Mouse (Mus musculus) frontal cortex, postnatal 14 days (tissue): ENCODE data around the gene Cyp46a1.

Experiments used
- DNase-seq, 2 experiments: peaks; one replicate each; pipeline ENCODE4 v3.0.0; 2022; ENCODE audit warnings: low spot score in 2 of 2

Cyp46a1 gene

DNA sequence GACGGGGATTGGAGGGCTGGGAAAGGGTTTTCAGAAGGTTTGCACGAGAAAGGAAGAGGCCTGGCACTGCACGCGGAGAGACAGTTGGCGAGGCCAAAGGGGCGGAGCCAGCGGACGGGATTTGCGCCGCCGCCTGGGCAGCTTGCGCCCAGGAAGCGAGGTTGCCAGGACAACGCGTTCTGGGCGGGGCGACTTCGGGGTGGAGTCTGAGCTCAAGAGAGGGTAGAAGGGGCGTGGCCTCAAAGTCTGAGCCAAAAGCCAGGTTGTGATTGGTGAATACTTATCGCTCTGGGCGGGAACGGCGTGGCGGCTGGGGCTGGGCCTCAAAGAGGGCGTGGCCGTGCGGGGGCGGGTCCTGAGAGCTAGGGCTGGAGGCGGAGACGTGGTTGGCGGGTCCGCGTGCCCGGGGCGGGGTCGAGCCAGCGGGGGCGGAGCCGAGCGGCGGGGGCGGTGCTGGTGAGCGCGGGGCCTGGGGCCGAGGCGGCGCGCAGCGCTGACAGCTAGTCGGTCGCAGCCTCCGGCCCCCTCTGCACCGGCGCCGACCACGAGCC, at the start of gene Cyp46a1:
TSS of gene Cyp46a1 (plus strand) at position 487 of the 551 bp plus-strand sequence.
- DNase-seq = peak; percentile 100

DNA sequence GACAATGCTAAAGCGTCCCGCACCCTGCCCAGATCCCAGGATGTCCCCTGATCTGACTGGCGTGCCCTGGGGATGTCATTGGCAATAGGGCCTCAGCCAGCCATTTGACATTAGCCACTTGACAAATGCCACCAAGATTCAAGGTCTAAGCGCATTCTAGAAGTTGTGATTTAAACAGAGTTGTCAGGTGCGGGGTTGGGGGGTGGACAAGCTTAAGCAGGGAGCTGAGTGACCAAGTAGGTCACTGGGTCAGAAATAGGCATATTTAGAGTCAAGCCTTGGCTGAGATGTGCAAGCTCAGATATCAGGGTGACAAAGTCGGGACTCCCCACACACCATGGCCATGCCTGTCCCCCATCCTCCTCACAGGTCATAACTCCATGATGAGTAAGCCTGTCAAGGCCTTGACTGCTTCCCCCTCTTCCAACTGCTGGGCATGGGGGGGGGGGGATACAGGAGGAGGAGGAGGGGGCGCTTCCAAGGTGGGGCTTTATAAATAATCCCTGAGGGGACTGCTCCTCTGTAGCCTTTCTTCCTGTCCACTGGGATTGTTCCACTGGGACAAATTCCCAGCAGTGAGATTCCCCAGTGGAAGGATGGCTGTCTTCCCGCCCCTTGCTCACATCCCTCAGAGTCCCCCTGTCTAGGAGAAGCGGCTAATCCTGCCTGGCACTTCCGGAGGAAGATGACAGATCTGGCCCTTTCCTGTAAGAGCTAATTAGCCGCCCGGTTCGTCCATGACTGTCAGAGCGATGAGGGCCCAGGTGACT, 49.5 kb upstream of the Cyp46a1 start:
- no peak for DNase-seq

DNA sequence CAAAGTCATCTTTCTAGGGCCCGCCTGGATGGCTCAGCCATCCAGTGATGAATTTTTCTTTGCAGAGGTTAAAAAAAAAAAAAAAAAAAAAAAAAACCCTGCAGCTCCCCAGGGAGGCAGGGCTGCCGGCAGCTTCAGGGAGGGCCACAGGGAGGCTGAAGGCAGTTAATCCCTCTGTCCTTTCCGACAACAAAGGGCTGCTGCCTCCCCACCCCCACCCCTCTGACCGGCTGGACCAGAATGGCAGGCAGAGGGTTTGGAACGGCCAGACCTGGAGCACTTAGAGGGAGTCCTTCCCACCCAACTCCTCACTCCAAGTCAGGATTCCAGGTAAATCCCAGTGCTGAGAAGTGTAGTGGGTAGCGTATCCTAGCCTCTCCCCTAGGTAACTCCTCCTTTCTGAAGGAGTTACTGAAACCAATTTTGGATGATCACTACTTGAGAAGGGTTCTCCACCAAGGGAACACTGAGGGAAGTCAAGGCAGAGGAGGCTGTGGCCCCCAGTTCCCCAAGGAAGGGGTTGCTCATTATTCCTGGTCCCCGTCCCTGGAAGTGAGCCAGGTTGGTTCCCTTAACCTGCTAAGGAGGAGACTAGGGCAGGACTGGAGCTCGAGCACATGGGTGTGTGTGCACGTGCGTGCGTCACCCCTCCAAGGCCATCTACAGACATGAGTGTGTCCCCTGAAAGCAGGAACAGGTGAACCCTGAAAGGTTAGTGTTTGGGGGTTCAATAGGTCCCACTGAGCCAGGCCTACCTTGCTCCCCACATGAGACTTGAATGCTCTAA, 48.8 kb upstream of the Cyp46a1 start:
- no peak for DNase-seq

DNA sequence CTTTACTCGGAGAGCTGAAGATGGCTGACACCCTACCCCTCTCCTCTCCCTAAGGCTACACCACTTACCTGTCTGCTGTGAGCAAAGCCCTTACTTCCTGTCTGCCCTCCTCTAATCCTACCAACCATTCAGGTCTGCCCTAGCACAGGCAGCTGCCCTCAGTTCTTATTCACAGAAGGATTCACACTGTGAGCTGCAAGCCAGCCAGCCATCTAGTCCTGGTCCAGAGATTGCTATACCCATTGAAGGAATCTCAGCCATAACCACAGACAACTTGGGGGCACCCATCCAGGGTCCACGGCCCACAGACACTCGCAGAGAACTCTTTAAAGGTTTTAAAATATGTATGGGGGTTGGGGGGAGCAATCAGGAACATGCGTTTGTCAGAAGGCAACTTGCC, 47.8 kb upstream of the Cyp46a1 start:
- DNase-seq = no peak

DNA sequence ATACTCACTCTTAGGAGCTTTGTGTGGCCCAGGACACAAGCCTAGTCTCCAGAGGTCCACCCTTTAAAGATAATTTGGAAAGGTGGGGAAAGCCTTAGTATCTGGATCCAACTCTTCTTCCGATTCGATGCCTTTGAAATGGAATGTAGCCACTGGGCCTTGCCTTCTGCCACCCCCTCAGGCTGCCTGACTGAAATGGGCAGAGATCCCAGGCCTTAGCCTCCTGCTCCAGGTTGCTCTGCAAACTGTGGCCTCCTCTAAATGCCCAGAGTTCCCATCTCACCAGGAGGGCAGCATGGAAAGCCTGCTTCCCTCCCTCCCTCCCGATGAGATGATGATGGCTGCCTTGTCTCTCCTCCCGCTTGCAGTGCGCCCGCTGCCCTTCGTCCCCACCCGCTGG, 47.2 kb upstream of the Cyp46a1 start:
- DNase-seq = no peak

DNA sequence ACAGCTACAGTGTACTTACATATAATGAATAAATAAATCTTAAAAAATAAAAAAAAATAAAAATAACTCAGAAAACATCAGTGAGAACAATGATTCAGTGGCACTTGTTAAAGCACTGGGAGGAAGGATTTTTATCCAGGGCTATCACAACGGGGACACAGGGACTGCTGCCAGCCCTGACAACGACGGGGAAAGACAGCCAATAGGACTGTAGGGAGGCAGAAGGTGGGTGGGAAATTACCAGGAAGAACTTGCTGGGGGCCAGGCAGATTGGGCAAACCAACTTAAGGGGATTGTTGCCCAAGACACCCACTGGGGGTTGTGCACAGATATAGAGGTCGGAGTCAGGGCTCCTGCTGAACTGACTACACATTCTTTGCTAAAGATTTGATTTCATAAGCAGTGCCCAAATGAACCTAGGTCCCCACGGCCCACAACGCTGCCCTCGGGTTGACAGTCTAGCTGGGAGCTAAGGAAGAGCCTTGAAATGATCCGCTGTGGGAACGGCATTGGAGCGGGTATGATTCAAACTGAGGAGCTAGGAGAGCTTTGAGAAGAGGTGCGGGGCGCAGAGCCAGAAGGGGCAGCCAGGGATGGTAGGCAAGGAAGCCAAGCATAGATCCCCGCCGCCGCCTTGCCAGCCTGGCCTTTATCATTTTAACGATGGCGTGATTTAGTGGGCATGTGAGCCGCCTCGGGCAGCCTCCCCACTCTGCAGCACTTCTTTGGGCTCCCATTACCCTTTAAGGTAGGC, 45.9 kb upstream of the Cyp46a1 start:
- no peak for DNase-seq

DNA sequence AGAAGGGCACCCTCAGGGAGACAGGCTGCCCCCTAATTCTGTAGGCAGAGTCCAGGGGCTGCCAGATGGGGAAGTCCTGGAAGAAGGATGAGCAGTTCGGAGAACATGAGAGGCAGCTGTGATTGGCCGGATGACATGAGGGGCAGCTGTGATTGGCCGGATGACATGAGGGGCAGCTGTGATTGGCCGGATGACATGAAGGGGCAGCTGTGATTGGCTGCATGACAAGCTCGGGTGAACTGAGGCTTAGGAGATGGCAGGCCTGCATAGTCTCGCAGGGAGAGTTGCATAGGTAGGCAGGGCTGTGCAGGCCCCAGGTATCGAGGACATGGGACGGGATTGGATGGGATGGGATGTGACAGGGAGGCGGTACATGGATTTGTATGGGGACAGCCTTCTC, 41.8 kb upstream of the Cyp46a1 start:
- DNase-seq = no peak

DNA sequence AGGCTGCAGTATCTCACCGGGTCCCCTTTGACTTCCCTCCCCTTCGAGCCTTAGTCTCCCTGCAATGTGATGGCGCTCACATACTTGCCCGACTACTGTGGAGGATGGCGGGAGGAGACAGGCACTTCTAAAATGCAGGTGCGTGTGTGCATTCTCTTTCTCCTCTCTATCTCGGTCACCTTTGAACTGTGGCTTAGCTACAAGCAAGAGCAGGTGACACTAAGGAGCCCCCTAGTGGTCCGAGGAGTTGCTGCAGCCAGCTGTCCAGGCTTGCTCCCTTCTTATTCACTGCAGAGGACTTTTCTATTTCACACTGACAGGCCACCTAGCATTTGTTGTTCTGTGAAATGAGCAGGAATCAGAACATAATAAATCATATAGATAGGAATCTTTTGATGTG, 41.2 kb upstream of the Cyp46a1 start:
- peak in 1 of 2 experiments; percentile 57 for DNase-seq

DNA sequence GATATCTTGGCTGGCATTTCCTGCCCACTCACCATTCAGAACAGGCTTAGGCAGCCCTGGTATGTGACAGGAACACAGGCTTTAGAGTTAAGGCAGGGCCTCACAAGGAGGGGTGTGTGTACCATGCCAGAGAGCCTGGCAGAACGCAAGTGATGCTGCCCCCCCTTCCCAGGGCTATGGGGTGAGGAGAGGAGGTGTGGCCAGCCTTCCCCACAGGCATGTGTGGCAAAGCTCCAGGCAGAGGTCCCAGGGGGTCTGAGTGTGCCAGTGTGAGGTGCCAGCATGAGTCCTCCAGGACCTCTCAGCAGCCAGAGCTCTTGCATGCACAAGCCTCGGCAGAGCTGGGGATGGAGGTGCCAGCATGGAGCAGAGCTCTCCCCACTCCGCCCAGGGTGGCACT, 39.6 kb upstream of the Cyp46a1 start:
- no peak for DNase-seq

DNA sequence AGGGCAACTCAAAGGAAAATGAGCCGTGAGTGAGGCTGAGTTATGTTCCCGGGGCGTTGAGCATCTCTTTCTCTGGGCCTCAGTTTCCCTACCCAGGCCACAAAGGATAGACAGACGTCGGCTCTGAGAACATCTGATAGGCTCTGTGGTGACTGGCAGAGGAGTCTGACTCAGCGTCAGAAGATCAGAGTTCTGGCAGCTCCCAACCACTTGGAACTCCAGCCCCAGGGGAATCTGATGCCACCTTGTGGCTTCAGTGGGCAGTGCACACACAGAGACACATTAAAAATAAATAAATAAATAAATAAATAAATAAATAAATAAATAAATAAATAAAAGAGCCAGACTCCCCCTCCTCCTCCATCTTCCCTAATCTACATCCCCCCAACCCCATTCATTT, 37.1 kb upstream of the Cyp46a1 start:
- no peak for DNase-seq

DNA sequence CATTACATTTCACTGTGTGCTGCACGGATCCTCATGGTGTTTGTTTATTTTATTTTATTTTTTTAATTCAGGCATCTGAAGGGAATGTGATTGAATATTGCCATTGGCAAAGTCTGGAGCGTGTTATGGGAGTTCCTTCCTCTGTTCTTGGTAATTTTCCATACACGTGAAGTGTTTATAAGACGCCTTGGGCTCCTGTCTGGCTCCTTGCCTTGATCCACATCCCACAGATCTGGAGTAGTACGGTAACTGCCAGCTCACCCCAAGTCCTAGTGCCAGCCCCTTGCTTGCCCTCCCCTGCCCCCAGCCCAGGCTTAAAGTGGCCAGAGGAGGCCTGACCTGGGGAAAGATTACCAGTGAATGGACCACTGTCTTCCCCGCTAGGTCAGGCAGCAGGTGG, 33.2 kb upstream of the Cyp46a1 start:
- no peak for DNase-seq

DNA sequence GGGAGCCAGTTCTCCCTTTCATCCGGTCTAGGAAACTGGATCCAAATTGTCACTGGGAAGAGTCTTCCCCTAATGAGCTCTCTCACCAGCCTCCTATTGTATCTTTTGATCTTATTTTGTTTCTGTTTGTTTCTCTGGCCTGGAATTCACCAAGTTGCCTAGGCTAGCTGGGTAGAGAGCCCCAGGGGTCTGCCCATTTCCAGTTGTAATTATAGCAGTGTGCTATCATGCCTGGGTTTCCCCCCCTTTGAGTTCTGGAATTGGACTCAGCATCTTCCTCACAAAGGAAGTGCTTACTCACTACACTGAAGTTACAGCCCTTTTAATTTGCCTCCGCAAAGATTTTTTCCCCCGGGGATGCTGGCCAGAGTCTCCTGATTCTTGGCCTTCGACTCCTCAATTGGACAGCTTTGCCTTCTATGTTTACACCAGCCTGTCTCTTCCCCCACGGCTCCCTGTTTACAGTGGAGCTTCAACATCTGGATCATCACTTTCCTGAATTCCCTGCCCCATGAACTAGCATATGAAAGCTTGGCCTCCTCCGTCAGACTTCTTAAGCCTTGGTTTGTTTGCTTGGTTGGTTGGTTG, 30.3 kb upstream of the Cyp46a1 start:
- no peak for DNase-seq

DNA sequence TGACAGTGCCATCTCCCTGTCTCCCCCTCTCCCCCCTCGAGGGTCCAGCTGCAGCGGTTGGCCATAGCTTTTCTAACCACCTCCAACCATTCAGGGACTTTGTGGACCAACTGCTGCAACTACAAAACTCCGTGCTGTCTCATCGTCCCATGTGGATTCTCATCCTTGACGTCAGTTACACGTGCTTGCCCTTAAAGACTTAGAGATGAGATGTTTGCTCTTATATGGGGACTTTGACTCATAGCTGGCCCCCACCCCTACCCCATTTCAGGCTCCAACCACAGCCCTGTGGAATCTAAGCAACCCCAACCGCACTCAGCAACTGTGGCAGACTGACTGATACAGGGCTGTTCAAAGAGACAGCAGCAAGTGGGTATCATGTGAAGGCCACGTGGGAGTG, 29.0 kb upstream of the Cyp46a1 start:
- DNase-seq = no peak

DNA sequence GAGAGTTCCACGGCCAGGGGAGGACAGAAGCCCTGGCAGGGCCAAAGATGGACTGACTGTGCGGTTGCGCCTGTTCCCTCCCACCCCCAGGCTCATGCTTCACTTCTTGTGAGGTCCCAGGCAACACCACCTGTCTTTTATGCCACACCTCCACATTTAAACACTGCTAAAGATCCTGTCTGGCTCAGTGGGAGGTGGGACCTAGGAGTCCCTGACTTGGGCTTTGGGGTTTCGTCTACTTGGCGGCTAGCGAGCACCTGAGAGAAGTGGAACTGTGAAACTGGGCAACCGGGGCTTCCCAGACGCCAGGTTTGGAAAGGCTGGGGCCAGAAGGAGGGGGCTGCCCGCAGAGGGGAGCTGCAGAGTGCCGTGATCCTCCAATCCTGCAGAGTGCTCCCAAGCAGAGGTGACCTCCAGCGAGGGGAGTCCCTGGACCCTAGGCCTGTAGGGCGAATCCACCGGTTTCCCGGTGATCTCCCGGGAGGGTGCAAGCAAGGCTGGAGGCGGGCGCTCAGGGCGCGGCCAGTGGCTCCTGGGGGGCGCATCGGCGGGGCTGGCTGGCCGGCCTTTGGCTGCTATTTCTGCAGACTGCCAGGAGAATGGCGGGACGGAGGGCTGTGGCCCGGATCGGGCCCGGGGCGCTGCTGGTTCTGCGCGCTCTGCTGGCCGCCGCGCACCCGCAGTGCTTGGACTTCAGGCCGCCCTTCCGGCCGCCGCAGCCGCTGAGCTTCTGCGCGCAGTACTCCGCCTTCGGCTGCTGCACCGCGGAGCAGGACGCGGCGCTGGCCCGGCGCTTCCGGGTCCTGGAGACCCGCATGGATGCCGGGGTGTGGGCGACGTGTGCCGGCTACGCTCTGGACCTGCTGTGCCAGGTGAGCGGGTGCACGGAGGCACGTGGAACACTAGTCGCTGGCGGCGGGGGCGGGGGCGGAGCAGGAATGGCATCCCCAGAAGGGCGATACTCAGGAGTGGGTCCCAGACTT, 28.1 kb upstream of the Cyp46a1 start, which contains the start of gene Hhipl1:
TSS of gene Hhipl1 (plus strand) at position 459 of the 983 bp plus-strand sequence.
- DNase-seq = no peak

DNA sequence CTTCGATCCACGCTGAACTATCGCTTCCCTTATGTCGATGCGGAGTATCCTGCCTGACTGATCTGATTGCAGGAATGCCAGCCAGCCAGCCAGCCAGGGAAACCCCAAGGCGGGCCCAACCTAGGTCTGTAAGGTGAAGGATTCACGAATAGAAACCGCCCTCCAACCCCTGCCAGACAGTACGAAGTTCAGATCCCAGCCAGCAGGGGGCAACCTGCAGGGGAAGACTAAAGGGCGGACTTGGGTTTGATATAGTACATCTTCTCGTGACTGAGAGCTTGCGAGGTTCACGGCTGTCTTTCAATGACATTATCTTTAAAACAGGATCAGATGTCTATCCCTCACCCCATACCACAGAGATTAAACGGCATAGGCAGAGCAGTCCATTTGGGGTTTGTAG, 26.6 kb upstream of the Cyp46a1 start:
- no peak for DNase-seq

DNA sequence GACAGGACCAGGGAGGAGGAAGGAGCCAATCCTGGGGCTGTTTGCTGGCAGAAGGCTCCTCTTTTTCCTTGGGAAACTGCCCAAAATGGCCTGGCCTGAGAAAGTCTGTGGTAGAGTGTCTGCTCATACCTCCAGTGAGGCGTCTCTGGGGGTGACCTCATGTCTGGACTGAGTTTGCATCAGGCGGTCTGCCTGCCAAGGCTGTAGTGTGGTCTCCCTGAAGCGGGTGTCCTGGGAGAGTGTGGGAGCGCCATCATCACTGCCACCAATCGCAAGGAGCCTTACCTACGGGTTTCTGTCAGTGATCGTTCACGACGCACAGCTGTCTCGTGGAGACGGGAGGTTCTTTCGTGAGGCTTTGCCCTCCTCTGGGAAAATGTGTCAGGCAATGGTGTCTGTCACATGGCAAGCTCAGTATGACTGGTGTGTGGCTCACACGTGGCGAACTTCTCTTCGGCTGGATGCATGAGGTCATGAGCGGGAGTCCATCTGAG, 25.8 kb upstream of the Cyp46a1 start:
- no peak for DNase-seq

DNA sequence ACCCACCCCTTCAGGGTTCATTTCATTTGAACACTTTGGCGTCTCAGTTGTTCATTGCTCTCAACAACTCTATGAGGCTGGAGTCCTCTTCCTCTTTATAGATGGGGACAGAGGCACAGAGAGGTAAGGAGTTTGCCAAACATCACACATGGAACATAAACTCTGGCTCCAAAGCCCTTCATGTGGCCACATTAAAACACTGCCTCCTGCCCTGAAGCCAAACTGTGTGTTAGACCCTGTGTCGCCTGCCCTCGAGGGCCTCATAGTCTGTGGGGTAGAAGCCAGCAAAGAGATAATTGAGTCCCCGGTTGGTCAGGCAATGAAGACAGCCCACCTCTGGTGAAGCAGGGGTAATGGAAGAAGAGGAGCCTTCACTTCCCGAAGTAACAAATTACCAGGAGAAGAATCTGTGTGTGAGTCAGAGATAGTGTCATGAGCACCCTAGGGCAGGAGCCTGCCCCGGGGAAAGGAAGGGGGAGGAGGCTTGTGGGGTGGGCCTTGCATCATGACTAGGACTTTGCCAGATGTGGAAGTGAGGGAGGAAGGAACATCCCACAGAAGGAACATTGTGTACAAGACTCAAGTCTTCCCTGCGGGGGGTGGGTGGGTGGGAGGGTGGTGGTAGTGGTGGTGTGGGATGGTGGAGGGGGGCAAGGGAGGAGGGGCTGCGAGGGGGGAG, 24.9 kb upstream of the Cyp46a1 start:
- no peak for DNase-seq

DNA sequence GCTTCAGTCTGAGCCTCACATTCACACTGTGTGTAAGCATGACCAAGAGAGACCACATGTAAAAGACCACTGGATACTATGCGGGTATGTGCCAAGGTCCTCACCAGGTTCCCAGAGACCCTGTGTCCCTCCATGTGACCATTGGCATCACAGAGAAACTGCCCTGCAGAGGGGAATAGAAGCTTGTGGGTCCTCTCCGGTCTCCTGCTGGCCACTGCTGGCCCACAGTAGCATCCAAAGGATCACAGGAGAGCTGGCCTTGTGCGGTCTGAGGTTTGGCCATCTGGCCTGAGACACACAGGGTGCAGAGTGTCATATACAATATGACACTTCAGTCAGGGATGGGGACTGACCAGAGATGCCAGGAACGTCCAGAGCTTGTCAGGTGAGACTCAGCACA, 24.1 kb upstream of the Cyp46a1 start:
- DNase-seq = no peak

DNA sequence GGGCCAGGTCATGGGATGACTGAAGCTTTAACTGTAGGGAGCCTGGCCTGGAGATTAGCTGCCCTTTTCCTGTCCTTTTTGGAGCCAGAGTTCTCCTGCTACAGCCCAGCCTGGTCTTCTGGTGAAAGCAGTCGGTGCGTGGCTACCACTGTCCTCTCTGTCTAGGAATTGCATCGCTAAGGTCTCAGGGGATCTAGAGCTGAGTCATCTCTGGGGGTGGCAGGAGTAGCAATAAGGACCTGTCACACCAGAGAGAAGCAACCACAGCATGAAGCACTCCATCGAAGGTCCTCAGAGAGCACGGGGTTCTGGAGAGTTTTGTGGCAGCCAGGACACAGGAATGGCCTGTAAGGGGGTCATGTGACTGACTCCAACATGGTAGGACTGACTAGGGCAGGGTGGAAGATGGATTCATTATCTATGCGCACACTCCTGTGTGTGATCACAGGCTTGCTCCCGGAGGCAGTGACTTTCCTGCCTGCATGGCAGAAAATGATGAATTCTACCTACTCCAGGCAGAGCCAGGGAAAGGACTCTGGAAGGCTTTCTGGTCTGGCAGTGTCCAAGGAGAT, 23.6 kb upstream of the Cyp46a1 start:
- no peak for DNase-seq
